Mouse (Mus musculus): ENCODE measurements around the gene Agbl3. TPM values are rescaled to one million over a fixed set of nuclear protein-coding genes. Genes with fewer than 3 reads are reported as not detected.

Gene Agbl3
- polyA plus RNA-seq, 1 experiment = 4.5 TPM

GRCm38 (mm10) chr6:34824406-34824805 is 44.2 kb downstream of the Agbl3 start:
- Histone ChIP-seq H3K4me3 (replicated peaks; ENCODE audit: control insufficient read depth, low read depth, low read length) (no peak overlapping the region), H3K4me1 (ENCODE audit: control insufficient read depth, insufficient read depth, low read length) (no peaks in the 10 kb centered on the region), H3K27ac (ENCODE audit: control insufficient read depth, insufficient read depth, low read depth, low read length, poor library complexity) (no peak overlapping the region)
- no peak for TF ChIP-seq POLR2A (IDR thresholded peaks at IDR 0.05; ENCODE audit: borderline replicate concordance, control insufficient read depth, low read depth, low read length)
- TF ChIP-seq CTCF (IDR thresholded peaks at IDR 0.05; ENCODE audit: control insufficient read depth, insufficient read depth, low read length) = no peak

GRCm38 (mm10) chr6:34832352-34832751 is 52.1 kb downstream of the Agbl3 start:
- 86% methylated on average over 5 of the region's 5 CpGs for WGBS
- Histone ChIP-seq H3K4me3 (replicated peaks; ENCODE audit: control insufficient read depth, low read depth, low read length) (no peak overlapping the region), H3K27ac (ENCODE audit: control insufficient read depth, insufficient read depth, low read depth, low read length, poor library complexity) (no peak overlapping the region), H3K4me1 (ENCODE audit: control insufficient read depth, insufficient read depth, low read length) (no peaks in the 10 kb centered on the region)
- TF ChIP-seq POLR2A (IDR thresholded peaks at IDR 0.05; ENCODE audit: borderline replicate concordance, control insufficient read depth, low read depth, low read length) = no peak
- no peak for TF ChIP-seq CTCF (IDR thresholded peaks at IDR 0.05; ENCODE audit: control insufficient read depth, insufficient read depth, low read length)

GRCm38 (mm10) chr6:34861546-34862053 is 81.4 kb downstream of the Agbl3 start:
- Histone ChIP-seq H3K4me3 (replicated peaks; ENCODE audit: control insufficient read depth, low read depth, low read length) (no peak overlapping the region), H3K4me1 (ENCODE audit: control insufficient read depth, insufficient read depth, low read length) (peaks cover 7% of the 10 kb centered on the region), H3K27ac (ENCODE audit: control insufficient read depth, insufficient read depth, low read depth, low read length, poor library complexity) (peak overlapping the region; percentile 8; the same call in 1 of the 2 replicates)
- 61% methylated on average over 11 of the region's 11 CpGs for WGBS
- TF ChIP-seq CTCF (IDR thresholded peaks at IDR 0.05; ENCODE audit: control insufficient read depth, insufficient read depth, low read length) (no peak), POLR2A (IDR thresholded peaks at IDR 0.05; ENCODE audit: borderline replicate concordance, control insufficient read depth, low read depth, low read length) (no peak)

GRCm38 (mm10) chr6:34862381-34862780 is 82.1 kb downstream of the Agbl3 start:
- Histone ChIP-seq H3K27ac (ENCODE audit: control insufficient read depth, insufficient read depth, low read depth, low read length, poor library complexity) (peak overlapping the region; percentile 84), H3K4me1 (ENCODE audit: control insufficient read depth, insufficient read depth, low read length) (peaks cover 7% of the 10 kb centered on the region), H3K4me3 (replicated peaks; ENCODE audit: control insufficient read depth, low read depth, low read length) (peak overlapping the region; percentile 76)
- WGBS = 9% methylated on average over 6 of the region's 6 CpGs
- TF ChIP-seq CTCF (IDR thresholded peaks at IDR 0.05; ENCODE audit: control insufficient read depth, insufficient read depth, low read length) (no peak), POLR2A (IDR thresholded peaks at IDR 0.05; ENCODE audit: borderline replicate concordance, control insufficient read depth, low read depth, low read length) (no peak)

GRCm38 (mm10) chr6:34862791-34863403 is 82.7 kb downstream of the Agbl3 start, which contains the start of gene Tmem140:
Tmem140 (plus strand) TSS chr6:34863146.
- Histone ChIP-seq H3K4me1 (ENCODE audit: control insufficient read depth, insufficient read depth, low read length) (peaks cover 9% of the 10 kb centered on the region), H3K27ac (ENCODE audit: control insufficient read depth, insufficient read depth, low read depth, low read length, poor library complexity) (peak within 1 kb of the TSS; percentile 84), H3K4me3 (replicated peaks; ENCODE audit: control insufficient read depth, low read depth, low read length) (peak within 1 kb of the TSS; percentile 76)
- 1% methylated on average over 11 of the region's 11 CpGs for WGBS
- TF ChIP-seq POLR2A (IDR thresholded peaks at IDR 0.05; ENCODE audit: borderline replicate concordance, control insufficient read depth, low read depth, low read length) = peak; percentile 67; the same call in 1 of the 2 replicates
- no peak for TF ChIP-seq CTCF (IDR thresholded peaks at IDR 0.05; ENCODE audit: control insufficient read depth, insufficient read depth, low read length)

GRCm38 (mm10) chr6:34863786-34864514 is 83.7 kb downstream of the Agbl3 start:
- Histone ChIP-seq H3K27ac (ENCODE audit: control insufficient read depth, insufficient read depth, low read depth, low read length, poor library complexity) (no peak overlapping the region), H3K4me1 (ENCODE audit: control insufficient read depth, insufficient read depth, low read length) (peaks cover 12% of the 10 kb centered on the region), H3K4me3 (replicated peaks; ENCODE audit: control insufficient read depth, low read depth, low read length) (peak overlapping the region; percentile 14)
- 35% methylated on average over 9 of the region's 9 CpGs for WGBS
- TF ChIP-seq CTCF (IDR thresholded peaks at IDR 0.05; ENCODE audit: control insufficient read depth, insufficient read depth, low read length) = no peak
- no peak for TF ChIP-seq POLR2A (IDR thresholded peaks at IDR 0.05; ENCODE audit: borderline replicate concordance, control insufficient read depth, low read depth, low read length)

GRCm38 (mm10) chr6:34865213-34865612 is 85.0 kb downstream of the Agbl3 start:
- Histone ChIP-seq H3K27ac (ENCODE audit: control insufficient read depth, insufficient read depth, low read depth, low read length, poor library complexity) (no peak overlapping the region), H3K4me3 (replicated peaks; ENCODE audit: control insufficient read depth, low read depth, low read length) (no peak overlapping the region), H3K4me1 (ENCODE audit: control insufficient read depth, insufficient read depth, low read length) (peaks cover 16% of the 10 kb centered on the region)
- no peak for TF ChIP-seq CTCF (IDR thresholded peaks at IDR 0.05; ENCODE audit: control insufficient read depth, insufficient read depth, low read length)
- no peak for TF ChIP-seq POLR2A (IDR thresholded peaks at IDR 0.05; ENCODE audit: borderline replicate concordance, control insufficient read depth, low read depth, low read length)
- WGBS = 68% methylated on average over 5 of the region's 5 CpGs
